Mouse (Mus musculus): ENCODE data around the gene Gm21256. TPM values are rescaled to one million over a fixed set of nuclear protein-coding genes. Genes with fewer than 3 reads are reported as not detected.
"Not testable (repeated sequence)": the region's sequence is repeated elsewhere in the genome, so short reads cannot be mapped to it uniquely, and the experiment has no call there.

Gm21256 gene
- total RNA-seq (2022), result not detected

DNA sequence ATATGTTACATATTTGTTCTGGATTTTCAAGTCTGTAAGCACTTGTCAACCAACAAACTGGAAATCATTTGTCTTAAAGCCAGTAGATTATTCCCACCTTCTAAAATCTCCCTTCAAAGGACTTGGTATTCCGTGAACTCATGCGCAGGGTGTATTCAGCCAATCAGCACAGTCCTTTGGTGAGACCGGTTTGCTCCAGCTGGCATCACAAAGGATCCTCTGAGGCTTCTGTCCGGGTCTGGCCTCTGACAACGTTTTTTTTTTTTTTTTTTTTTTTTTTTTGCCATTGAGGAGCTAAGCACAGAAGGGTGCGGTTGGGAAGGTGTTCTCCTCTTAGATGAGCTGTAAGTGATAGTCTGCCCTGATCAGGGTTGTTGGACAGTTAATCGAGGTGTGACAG, at the start of gene Gm21256:
Gene Gm21256 (plus strand): TSS at position 301 of the 400 bp plus-strand sequence.
- DNase-seq (ENCODE audit: low spot score in 2 of 2), result not testable (repeated sequence)

Other genes with a start within 250 kb of the Gm21256 start
- not detected for gene Gm21170, start 240.1 kb downstream of the Gm21256 start, total RNA-seq (2022)

Data from layer of hippocampus, adult 8-10 months (tissue).